Mouse (Mus musculus) stomach, embryonic 14.5 days (tissue): ENCODE measurements around the gene Arhgap32. TPM values are rescaled to one million over a fixed set of nuclear protein-coding genes. Genes with fewer than 3 reads are reported as not detected.
"Not testable (repeated sequence)": the region's sequence is repeated elsewhere in the genome, so short reads cannot be mapped to it uniquely, and the experiment has no call there.

Experiments
- ATAC-seq: fragments of 200-750 bp; cut with Nextera tagmentation; 2 replicates; pipeline ENCODE4 v1.8.0; 2017; ENCODE audit warnings: low read depth, moderate TSS enrichment; ENCODE audit not compliant: insufficient number of reproducible peaks, insufficient read depth, low FRiP score
- H3K27ac ChIP-seq: fragments of 300-500 bp; sonication (generic); 2 replicates; pipeline ENCODE4 v1.5.1; 2014; ENCODE audit warnings: mild to moderate bottlenecking, low read length, moderate library complexity, mixed read lengths
- H3K27me3 ChIP-seq: fragments of 300-500 bp; sonication (generic); 2 replicates; pipeline ENCODE4 v1.6.1; 2014; ENCODE audit warnings: low read length, control low read depth, mixed read lengths; ENCODE audit not compliant: control insufficient read depth, insufficient read depth
- H3K36me3 ChIP-seq: fragments of 300-500 bp; sonication (generic); 2 replicates; pipeline ENCODE4 v1.6.1; 2014; ENCODE audit warnings: mild to moderate bottlenecking, control low read depth, low read length, moderate library complexity, mixed read lengths; ENCODE audit not compliant: control insufficient read depth, insufficient read depth
- H3K4me1 ChIP-seq: fragments of 300-500 bp; sonication (generic); 2 replicates; pipeline ENCODE4 v1.6.1; 2014; ENCODE audit warnings: low read length, control low read depth, mixed read lengths; ENCODE audit not compliant: control insufficient read depth, insufficient read depth
- H3K4me2 ChIP-seq: fragments of 300-500 bp; sonication (generic); replicated peaks from 2 replicates; pipeline ENCODE4 v1.6.1; 2014; ENCODE audit warnings: low read depth, low read length, control low read depth
- H3K4me3 ChIP-seq: fragments of 300-500 bp; sonication (generic); 2 replicates; pipeline ENCODE4 v1.5.1; 2014; ENCODE audit warnings: low read depth, low read length, control low read depth
- H3K9ac ChIP-seq: fragments of 300-500 bp; sonication (generic); replicated peaks from 2 replicates; pipeline ENCODE4 v1.6.1; 2014; ENCODE audit warnings: low read depth, mild to moderate bottlenecking, control low read depth, low read length, moderate library complexity, mixed read lengths
- H3K9me3 ChIP-seq: fragments of 300-500 bp; sonication (generic); 2 replicates; pipeline ENCODE4 v1.6.1; 2016; ENCODE audit warnings: low read depth, low read length, control low read depth; ENCODE audit not compliant: control insufficient read depth
- WGBS: fragments of 180-500 bp; shearing (Covaris S2); extraction: QIAGEN DNeasy Blood & Tissue Kit; methylation state at CpG from one replicate; pipeline ENCODE4 v1.1.7; 2014; 5-methylcytosine and 5-hydroxymethylcytosine counted together
- polyA plus RNA-seq: library from polyadenylated mRNA; unstranded; fragments of >200 nt; fragmentation: Nextera tagmentation; extraction: Ambion mirVana; gene quantifications from 2 replicates; pipeline ENCODE4 v1.2.1, GENCODE M21; 2014

Arhgap32 gene
- polyA plus RNA-seq, 1 experiment from 2014 or later: 15.5 TPM

DNA sequence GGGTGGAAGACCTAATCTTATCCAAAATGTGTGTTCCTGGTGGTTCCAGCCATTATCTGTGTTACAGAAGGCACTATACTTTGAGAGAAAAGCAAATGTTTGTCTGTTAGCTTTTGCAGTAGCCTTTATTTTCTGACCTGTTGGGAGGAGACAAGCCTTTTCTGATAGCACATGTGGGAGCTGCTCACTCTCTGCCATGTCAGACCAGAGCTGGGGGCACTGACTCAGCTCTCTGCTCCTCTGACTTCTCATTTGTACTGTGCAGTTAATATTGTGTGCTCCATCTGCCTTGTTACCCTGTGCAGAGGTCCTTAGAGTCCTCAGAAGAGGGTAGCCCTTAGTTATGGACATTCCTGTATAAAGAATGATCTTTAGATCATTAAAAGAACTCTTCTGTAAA lies 2.5 kb downstream of the Arhgap32 start:
- H3K36me3 ChIP-seq: no peaks in the 10 kb centered on the region
- ATAC-seq: no peak
- H3K27me3 ChIP-seq: no peaks in the 10 kb centered on the region
- H3K27ac ChIP-seq: no peak overlapping the region; the same call in 1 of the 2 replicates
- no peak overlapping the region for H3K4me3 ChIP-seq
- H3K9ac ChIP-seq: no peak overlapping the region
- H3K9me3 ChIP-seq: no peaks in the 10 kb centered on the region; the same call in 1 of the 2 replicates
- H3K4me1 ChIP-seq: 0 out of 2 replicates have a peak, but pooled peaks cover 3% of the 10 kb centered on the region
- H3K4me2 ChIP-seq: no peak overlapping the region

- no peak overlapping the region for H3K4me3 ChIP-seq
- WGBS: 93% methylated on average over 6 of the region's 6 CpGs
- no peak overlapping the region for H3K9ac ChIP-seq
- H3K9me3 ChIP-seq: no peaks in the 10 kb centered on the region; the same call in 1 of the 2 replicates
- 0 out of 2 replicates have a peak, but pooled peaks cover 3% of the 10 kb centered on the region for H3K4me1 ChIP-seq
- H3K36me3 ChIP-seq: no peaks in the 10 kb centered on the region
- H3K27me3 ChIP-seq: no peaks in the 10 kb centered on the region
- H3K27ac ChIP-seq: no peak overlapping the region
- no peak for ATAC-seq
- H3K4me2 ChIP-seq: no peak overlapping the region
Observed at GRCm38 (mm10) chr9:32119586-32119985, 3.6 kb downstream of the Arhgap32 start.

- no peak for ATAC-seq
- Histone ChIP-seq H3K4me2 (no peak overlapping the region), H3K36me3 (no peaks in the 10 kb centered on the region), H3K27ac (no peak overlapping the region), H3K27me3 (no peaks in the 10 kb centered on the region), H3K4me1 (0 out of 2 replicates have a peak, but pooled peaks cover 3% of the 10 kb centered on the region), H3K9ac (no peak overlapping the region), H3K4me3 (no peak overlapping the region), H3K9me3 (no peaks in the 10 kb centered on the region; the same call in 1 of the 2 replicates)
- 70% methylated on average over 1 of the region's 1 CpGs for WGBS
Observed at GRCm38 (mm10) chr9:32120162-32120561, 4.2 kb downstream of the Arhgap32 start.

GRCm38 (mm10) chr9:32121271-32121670 lies 5.3 kb downstream of the Arhgap32 start:
- H3K4me1 ChIP-seq, H3K9ac ChIP-seq, H3K27me3 ChIP-seq, H3K9me3 ChIP-seq, H3K4me2 ChIP-seq, H3K36me3 ChIP-seq, H3K4me3 ChIP-seq, H3K27ac ChIP-seq, ATAC-seq: not testable (repeated sequence)
- WGBS: 91% methylated on average over 13 of the region's 13 CpGs

DNA sequence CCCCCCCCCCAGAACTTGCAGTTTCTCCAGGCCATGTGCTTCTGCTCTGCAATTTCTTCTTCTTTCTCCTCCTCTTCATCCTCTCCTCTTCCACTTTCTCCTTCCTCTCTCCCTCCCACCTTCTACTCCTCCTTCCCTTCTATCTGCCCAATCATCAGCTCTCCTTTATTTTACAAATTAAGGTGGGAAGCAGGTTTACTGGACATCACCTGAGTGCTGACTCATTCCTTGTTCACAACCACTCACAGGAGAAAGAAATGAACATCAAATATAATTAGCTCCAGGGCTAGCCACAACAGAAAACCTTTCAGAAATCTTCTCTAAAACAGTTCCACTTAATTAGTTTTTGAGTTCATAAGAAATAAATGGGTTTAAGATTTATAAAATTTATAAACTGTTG lies 20.3 kb downstream of the Arhgap32 start:
- H3K36me3 ChIP-seq: no peaks in the 10 kb centered on the region
- H3K4me1 ChIP-seq: no peaks in the 10 kb centered on the region
- H3K9ac ChIP-seq: no peak overlapping the region
- no peak for ATAC-seq
- no peak overlapping the region for H3K4me3 ChIP-seq
- no peaks in the 10 kb centered on the region for H3K9me3 ChIP-seq
- H3K27me3 ChIP-seq: no peaks in the 10 kb centered on the region
- no peak overlapping the region for H3K4me2 ChIP-seq
- no peak overlapping the region for H3K27ac ChIP-seq

- Histone ChIP-seq H3K4me1 (no peaks in the 10 kb centered on the region), H3K27ac (no peak overlapping the region), H3K9me3 (no peaks in the 10 kb centered on the region), H3K27me3 (no peaks in the 10 kb centered on the region), H3K9ac (no peak overlapping the region), H3K4me3 (no peak overlapping the region), H3K4me2 (no peak overlapping the region), H3K36me3 (no peaks in the 10 kb centered on the region)
- ATAC-seq: no peak
- 79% methylated on average over 11 of the region's 11 CpGs for WGBS
Observed at GRCm38 (mm10) chr9:32136680-32137295, 20.9 kb downstream of the Arhgap32 start.

DNA sequence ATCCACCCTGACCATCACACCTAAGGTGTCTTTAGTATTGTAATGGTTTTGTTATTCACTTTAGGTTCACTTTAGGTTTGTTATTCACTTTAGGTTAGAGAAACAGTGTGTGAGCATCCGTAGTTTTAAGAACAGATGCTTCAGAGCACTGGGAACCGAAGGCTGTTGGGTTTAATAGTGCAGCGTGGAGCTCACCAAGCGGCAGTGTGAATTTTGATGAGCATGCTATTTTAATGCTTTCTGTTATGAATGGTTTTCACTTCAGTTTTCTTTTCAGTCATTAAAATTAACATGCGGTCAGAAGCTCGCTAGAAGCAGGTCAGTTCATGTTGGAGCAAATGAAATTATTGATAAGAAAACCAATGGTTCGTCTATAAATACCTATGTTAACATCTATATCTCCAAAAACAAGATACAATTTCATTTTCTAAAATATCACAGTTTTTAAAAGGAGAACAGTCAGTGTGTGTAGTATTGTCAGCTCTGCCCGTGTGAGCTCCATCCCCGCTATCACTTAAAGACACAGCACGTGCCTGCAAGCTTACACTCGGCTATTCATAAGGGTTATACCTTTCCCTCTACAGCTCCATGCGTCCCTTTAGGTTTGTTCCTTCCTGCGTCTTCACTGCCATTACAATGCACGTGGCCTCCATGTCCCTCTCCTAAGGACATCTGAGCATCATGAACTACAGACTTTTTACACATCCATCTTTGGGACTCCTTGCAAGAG lies 21.9 kb downstream of the Arhgap32 start:
- H3K27ac ChIP-seq: no peak overlapping the region
- H3K4me2 ChIP-seq: no peak overlapping the region
- no peak for ATAC-seq
- no peak overlapping the region for H3K4me3 ChIP-seq
- H3K9me3 ChIP-seq: no peaks in the 10 kb centered on the region
- H3K4me1 ChIP-seq: no peaks in the 10 kb centered on the region
- no peak overlapping the region for H3K9ac ChIP-seq
- no peaks in the 10 kb centered on the region for H3K27me3 ChIP-seq
- WGBS: 90% methylated on average over 14 of the region's 14 CpGs
- no peaks in the 10 kb centered on the region for H3K36me3 ChIP-seq

DNA sequence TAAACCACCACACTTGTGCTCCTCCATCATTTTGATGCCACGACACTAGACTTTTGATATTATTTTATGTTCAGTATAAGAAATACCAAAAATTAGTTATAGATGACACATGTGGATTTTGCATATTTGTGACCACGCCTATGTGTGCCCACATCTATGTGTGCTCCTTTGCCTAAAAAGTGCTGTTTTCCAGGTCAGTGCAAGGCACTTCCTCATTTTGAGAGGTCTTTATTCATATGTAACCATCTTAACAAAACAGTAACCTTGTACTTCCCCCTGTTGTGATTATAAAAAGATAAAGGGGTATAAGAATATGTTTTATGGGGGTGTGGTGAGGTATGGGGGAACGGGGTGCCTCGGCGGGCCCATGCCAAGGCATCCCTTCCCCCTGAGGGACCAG lies 22.7 kb downstream of the Arhgap32 start:
- H3K4me2 ChIP-seq: no peak overlapping the region
- no peak overlapping the region for H3K27ac ChIP-seq
- no peak for ATAC-seq
- WGBS: 91% methylated on average over 5 of the region's 5 CpGs
- no peaks in the 10 kb centered on the region for H3K4me1 ChIP-seq
- H3K36me3 ChIP-seq: no peaks in the 10 kb centered on the region
- no peak overlapping the region for H3K9ac ChIP-seq
- no peaks in the 10 kb centered on the region for H3K9me3 ChIP-seq
- H3K27me3 ChIP-seq: no peaks in the 10 kb centered on the region
- no peak overlapping the region for H3K4me3 ChIP-seq
